Mouse (Mus musculus): ENCODE measurements around the gene Egfr.

The Egfr gene

DNA sequence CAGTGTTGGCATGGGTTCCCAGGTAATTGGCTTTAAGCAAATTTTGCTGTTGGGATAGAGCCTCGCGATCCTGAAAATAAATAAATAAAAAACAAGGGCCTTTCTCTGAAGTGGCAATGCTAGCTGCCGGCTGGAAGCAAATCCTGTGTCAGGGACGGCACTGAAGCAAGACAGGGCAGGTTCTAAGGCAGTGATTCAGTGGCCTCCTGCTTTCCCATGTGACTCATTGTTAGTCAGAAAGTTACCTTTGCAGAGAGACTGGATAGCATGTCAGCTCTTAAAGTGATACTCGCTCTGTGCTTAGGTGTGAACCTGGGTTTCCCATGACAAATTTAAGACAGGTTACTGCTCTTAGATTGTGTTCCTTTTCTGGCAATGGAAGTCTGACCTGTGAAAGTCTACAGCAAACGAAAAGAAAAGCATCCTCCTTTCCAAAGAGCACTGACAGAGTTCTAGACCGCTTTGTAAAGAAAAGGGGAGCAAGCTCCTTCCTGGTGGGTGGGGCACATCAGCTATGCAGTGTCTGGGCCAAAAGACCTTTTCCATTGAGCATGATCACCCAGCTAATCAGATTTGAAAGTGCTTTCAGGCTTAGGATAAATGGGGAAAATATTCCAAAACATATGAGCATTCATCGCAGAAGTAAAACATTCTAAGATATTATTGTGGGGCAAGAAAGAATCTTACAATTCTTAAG, 78.7 kb downstream of the Egfr start:
- no peak for DNase-seq (ENCODE audit: low read depth)

DNA sequence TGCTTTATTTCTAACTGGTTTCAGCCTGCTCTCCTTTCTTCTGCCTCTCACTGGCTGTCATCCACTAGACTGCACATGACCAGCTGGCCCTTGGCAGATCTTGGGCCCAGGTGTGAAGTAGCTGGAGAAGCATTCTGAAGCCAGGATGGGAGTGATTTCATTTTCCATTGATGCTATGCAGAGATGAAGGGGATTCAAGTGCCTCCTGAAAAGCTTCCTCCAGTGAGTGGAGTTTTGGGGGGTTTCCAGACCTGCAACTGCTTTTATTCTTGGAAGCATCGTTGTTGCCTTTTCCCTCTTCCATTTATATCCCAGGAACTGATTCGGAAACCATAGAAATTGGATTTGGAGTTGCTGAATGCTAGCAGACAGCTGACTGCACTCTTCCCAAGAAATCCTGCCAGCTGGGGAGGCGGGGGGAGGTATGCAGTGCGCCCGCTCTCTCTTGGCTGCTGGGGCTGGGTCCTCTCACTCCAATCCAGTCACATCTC, 80.0 kb downstream of the Egfr start:
- no peak for DNase-seq (ENCODE audit: low read depth)

DNA sequence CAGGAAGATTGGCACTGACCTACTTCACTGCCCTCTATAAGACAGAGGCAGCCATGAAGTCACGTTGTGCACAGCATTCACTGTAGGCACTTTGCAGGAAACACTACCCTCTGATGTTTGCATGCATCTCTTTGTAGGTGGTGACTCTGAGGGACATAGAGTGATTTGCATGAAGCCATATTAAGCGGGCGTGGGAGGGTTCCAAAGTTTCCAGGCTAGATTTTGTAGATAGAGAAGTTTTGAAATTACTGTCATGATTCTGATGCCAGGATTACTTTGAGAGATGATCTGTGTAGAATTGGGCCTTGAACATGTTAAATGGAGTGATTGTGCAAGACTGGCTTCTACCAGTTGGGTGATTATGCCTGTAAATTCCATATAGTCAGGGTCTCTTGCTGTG, 86.8 kb downstream of the Egfr start:
- DNase-seq (ENCODE audit: low read depth): no peak

DNA sequence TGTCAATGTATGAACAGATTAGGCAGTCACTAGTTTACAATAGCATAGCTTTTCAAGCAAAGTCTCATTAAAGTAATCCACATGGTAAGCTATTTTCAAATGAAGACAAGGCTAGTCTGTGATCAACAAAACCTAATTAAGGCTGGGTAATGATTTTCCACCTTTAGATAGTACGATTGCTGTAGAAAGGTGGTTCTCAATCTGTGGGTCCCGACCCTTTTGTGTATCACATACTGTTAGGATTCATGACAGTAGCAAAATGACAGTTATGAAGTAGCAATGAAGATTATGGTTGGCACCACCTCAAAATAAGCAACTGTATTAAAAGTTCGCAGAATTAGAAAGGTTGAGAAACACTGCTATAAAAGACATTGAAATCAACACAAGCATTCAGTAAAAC, 90.9 kb downstream of the Egfr start:
- no peak for DNase-seq (ENCODE audit: low read depth)

DNA sequence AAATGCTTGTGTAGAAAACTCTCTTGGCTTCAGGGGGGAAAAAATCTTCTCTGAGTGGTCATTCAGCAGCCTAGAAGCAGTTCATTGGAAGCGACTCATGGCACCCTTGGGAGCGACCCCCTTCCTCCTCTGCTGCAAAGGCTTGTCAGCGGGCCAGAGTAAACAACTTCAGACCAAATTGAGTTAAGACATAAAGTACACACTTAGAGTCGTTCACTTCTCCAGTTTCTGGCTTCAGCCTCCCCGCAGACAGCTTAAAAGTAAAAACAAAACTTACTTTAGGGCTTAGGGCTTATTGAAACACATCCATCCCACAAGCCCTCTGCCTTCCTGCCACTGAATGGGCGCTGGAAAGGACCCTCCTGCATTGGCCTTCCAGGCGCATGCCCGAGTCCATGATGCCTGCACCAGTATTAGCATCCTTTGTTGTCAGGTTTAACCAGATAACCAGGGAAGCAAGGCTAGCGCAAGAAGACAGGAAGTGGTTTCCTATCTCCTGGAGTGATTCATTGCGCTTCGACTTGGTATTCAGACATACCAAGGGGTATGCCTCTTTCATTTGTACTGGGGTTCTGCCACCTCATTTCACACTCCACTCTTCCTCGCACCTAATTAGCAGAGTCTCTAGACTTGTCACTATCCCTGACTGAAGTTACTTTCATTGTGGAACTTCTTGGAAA, 92.0 kb downstream of the Egfr start:
- DNase-seq (ENCODE audit: low read depth): no peak

DNA sequence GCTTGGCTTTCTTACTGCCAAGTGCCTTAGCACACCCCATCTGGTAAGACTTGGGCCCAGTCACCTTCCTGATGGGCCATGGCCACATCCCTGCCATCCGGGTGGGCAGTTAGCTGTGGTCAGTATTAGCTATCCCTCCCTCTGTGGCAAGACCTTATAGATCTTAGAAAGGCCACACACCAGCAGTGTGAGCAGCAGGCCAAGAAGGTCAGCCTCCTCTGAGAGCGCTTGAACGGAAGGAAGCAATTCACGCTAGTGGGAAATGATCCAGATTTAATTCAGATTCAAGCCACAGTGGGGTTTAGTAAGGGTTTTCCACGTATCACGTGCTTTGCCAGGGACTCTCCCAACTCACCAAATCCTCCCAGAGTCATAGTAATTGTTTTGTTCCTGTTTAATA, 96.9 kb downstream of the Egfr start:
- no peak for DNase-seq (ENCODE audit: low read depth)

DNA sequence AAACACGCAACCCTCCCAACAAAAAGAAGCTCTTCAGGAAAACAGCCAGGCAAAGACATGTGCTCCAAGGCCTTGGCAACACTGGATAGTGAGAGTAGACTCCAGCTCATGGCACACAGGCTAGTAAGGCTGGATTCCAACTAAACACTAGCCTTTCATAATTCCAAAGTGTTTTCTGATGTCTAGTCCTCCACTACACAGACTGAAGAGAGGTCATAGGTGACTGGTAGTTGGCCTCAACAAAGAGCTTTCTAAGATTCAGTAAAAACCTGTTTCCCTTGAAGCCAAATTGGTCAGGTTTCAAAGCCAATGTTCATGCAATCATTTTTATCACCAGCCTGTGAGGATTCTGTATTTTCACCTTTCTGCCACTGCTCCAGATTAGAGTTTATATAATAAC, 99.4 kb downstream of the Egfr start:
- no peak for DNase-seq (ENCODE audit: low read depth)

DNA sequence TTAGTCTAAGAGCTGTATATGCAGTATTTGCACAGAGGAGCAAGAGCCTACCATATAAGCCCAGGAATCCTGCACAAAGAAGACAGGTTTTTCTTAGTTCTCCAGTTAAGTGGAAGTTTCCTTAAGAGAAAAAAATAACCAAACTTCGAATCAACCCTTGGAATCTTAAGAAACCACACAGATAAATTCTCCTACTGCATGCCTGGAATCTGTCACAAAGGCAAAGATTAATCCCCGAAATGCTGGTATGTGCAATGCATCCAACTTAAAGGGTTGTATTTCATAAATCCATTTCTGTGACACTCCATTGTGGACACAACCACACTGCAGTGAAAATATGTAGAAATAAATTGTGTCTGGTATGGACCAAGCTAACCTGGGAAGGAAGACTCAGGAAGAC, 102.1 kb downstream of the Egfr start:
- no peak for DNase-seq (ENCODE audit: low read depth)

DNA sequence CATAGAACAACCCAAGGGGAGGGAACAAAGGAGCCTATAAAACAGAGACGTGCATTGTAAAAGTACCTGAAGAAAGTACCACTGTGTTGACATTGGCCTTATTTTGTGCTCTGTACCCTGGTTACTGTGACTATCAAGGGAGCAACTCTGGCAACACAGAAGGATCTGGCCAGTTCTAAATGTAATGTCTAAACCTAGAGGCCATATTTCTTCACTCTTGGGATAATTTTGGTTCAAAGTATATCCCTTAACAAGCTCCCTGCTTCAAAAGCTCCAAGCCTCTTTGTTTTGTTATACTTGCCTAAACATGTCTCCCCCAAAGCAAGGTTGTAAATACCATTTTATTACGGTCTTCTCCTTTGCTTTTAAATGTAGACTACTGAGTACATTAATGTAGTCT, 105.3 kb downstream of the Egfr start:
- no peak for DNase-seq (ENCODE audit: low read depth)

DNA sequence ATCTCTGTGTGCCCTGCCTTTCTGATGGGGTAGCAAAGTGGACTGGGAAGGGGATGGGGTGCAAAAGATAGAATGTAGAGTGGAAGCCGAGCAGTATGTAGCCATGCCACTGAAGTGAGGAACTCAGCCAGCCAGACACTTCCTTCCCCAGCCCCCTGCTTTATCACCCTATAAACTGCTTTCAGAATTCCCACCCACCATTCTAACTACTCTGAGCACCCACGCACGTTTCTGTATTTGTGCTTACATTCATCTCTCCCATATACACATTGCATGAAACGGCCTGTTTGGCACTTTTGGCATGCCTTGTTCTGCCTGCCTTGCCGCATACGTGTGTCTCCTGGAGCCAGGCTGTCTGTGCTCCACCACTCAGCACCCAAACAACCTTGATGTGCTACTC, 109.0 kb downstream of the Egfr start:
- DNase-seq (ENCODE audit: low read depth): no peak

DNA sequence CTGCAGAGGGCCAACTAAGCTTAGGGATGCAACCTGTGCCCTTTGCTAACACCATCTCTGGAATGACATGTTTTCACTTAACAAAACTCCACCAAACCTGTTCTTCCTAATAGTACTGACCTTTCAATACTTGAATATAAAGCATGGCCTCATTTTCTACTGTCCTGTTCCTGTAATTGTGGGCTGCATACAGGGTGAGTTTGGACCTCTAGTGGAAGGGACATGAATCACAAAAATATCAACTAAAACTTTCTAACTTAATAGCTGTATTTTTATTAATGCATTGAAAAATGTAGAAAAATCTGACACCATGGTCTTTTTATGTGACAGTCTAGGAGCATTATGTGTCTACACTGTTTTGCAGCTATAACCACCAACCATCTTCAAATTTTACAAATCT, 111.5 kb downstream of the Egfr start:
- DNase-seq (ENCODE audit: low read depth): no peak

DNA sequence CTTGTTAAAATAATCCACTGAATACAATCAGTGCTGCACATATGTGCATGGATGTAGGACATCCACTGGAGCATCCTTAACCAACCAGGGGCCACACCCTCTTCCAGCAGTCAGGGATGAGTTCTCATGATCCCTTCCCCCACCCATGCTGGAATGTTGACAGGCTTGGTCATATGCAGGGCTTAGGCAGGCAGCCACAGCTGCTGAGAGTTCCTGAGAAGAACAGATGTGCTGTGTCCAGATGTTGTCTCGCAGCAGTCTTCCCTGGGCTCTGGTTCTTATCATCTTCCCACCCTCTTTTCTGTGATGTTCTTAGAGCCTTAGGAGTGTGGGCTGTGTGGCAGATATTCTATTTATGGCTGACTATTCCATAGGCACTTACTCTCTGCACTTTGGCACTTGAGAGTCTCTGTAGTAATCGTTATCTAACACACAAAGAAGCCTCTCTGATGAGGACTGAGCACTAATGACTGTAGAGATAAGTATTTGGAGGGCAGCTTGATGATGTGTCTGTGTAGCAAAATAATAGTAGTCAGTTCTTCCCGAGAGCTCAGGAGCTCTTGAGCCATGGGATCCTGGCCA, 113.1 kb downstream of the Egfr start:
- no peak for DNase-seq (ENCODE audit: low read depth)

DNA sequence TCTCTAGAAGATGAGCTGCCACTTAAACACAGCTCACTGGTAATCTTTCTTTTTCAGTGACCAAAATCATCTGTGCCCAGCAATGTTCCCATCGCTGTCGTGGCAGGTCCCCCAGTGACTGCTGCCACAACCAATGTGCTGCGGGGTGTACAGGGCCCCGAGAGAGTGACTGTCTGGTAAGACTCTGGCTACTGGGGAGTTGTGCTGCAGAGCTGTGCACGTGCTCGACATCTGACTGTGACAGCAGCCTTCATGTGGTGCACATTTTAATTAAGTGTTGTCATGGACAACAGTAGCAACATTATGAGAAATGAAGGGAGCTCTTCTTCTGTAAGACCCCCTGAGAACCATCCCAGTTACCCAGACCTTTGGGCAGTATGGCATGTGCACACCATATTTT, 116.0 kb downstream of the Egfr start:
- no peak for DNase-seq (ENCODE audit: low read depth)

DNA sequence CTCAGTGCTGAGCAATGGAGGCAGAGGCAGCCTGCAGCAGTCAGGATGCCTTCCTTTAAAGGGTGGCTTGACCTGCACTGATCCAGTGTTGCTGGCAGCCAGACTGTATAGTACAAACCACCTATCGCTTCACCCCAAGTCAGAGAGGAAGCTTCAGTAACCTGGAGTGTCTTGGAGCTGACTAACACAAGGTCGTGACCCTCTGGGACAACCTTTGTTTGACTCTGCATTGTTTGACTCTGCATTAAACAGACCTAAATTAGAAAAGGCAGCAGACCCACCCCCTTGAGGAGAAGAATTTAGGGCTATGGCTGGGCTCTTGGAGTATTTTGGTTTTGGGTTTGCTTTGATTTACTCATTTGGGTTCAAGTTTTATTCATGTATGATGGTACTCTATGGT, 117.5 kb downstream of the Egfr start:
- no peak for DNase-seq (ENCODE audit: low read depth)

DNA sequence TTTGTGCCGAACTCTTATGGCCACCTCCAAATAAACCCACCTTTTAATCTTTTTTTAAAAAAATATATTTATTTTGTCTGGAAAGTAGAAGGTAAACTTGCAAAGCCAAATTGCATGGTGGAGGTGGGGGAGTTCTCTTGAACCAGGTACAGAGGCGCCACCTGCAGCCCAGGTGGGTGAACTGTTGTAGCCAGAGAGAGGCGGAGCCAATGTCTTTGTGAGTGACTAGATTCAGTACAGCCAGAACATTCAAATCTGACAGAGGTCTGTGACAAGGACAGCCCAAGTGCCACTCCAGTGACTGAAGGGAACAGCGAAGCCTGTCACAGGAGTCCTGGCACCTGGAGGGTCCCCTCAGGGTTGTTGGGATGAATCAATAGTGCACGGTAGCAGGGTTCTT, 119.1 kb downstream of the Egfr start:
- DNase-seq (ENCODE audit: low read depth): peak; percentile 3

DNA sequence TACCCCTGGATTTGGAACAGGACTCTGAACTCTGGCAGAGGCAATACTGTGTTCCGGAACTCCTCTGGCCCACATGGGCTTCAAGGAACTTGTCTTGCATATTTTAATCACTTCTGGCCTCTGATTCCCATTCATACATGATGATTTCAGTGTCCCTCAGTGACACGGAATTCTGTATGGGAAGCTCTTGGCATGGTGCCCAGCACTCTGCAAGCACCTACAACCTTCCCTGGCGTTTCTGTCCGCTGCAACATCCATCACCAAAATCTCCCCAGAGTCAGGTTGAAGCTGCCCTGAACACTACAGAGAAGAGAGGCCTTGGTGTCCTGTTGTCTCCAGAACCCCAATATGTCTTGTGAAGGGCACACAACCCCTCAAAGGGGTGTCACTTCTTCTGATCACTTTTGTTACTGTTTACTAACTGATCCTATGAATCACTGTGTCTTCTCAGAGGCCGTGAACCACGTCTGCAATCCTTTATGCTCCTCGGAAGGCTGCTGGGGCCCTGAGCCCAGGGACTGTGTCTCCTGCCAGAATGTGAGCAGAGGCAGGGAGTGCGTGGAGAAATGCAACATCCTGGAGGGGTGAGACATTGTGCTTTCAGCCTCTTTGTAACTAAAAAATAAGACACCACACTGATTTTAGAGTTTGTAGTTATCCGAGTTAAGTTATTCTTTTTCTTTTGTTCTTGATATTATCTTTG, 125.8 kb downstream of the Egfr start:
- no peak for DNase-seq (ENCODE audit: low read depth)

DNA sequence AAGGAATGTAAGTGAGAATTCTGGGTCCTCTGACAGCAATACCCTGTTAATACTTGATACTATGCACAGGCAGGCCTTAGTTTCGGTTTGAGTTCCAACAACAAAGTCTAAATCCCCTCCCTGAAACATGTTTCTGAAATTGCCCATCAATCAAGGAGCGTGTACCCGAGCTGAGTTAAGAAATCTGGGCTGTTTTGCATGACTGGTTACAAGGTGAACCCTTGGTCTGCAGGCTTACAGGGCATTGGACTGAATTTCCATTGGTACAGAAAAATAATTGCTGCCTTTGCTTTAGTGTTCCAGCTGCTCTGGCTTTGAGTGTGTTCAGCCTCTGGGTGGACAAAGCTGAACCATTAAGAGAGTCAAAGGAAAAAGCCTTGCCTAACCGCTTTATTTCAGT, 129.9 kb downstream of the Egfr start:
- no peak for DNase-seq (ENCODE audit: low read depth)

DNA sequence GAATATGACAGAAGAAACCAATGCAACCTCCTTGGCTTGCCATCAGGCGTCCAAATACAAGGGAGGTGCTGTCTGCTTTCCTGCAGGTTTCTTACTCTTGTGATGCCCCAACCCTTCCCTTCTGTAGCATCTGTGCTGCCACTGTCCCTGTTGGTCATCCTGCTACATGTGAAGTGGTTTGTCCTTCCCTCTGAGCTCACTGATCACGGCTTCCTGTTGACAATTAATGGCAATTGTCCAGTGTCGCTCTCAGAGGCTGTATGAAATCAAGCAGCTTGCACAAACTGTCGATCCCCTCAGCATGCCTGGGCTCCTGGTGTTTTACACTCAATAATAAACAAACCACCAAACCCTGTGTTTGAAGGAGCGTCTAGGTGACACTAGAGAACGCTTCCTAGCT, 134.1 kb downstream of the Egfr start:
- no peak for DNase-seq (ENCODE audit: low read depth)

DNA sequence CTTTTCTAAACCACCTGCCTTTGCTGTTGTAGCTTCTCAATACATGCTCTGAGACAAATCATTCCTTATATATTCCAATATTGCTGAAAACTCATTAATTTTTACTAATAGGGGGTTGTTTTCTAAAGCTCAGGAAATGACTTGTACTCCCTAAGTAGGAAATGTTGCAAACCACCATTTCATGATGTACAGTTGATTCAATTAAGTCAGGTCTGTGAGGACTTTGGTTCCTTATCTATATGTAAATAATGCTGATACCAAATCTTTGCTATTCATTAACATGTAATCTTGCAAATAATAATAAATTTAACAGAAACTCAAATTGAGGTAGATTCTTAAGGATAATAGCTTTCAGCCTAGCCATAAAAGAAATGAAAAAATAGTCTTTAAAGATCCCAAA, 136.1 kb downstream of the Egfr start:
- DNase-seq (ENCODE audit: low read depth): no peak

DNA sequence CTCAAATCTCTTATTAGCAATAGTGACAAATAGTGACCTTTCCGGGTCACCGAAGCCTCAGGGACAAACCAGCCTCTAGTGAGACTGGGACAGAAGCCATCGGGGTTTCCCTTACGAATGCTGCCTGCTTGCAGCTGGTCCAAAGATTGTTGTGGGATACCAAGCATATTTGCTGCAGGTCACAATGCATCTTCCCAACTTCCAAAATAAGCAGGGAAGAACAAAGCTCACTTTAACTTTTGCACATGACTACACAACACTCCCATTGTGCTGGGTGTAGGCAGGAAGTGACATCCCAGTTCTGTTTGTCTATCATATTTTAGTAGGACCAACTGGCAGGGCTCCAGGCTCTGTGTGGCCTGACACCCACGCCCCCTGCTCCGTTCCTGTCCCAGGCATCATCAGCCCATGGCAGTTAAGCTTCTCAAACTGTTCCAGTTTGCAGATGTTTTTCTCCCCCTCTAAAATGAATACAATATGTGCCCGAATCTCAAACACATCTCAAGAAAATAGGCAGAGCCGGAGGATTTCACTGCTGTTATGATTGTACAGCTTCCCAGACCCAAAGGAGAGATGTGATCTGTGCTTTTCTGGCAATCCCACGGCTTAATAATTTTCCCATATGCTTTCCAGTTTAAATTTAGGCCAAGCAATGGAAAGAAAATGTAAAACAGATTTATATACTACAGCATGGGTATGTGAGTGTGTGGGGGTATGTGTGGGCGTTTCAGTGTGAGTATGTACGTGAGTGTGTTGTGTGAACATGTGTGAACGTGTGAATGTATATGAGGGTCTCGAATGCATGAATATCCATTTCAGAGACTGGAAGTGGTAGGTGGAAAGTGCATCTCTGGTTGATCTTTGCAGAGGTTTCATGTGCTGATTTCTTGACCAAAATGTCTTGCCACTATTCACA, 143.7 kb downstream of the Egfr start:
- no peak for DNase-seq (ENCODE audit: low read depth)

DNA sequence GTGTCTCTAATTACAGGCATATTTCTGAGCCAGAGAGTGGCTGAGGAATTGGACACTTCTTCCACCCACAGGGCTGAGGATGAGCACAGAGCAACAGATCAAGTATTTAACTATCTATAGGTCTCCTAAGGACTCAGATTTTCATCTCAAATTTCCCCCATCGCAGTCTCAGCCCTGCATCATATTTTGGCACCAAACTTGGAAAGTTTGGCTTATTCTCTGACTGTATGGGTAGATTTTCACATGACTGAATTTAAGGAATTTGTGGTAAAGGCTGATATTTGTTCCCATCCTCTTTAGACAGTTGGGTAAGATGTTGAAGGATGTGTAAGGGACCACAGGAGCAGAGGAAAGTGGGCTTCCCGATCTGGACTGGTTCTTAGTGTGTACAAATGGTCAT, 145.7 kb downstream of the Egfr start:
- DNase-seq (ENCODE audit: low read depth): no peak

DNA sequence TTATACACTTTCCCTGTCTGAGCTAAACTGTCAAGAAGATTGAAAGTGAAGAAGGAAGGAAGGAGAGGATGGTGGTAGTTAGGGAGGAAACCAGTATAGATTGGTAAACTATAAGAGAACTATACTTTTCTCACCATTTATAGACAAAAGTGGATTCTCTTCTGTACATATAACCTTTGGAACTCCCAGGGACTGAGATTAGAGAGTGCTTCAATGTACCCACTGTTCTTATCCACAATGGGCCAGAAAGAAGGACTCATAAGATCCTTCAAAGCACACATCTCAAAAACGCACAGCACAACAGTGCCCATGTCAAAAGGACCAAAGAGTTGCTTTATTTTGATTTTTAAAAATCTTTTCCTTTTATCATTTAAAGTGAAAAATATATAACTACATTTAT, 148.2 kb downstream of the Egfr start:
- no peak for DNase-seq (ENCODE audit: low read depth)
